Mouse (Mus musculus) neural tube, embryonic 14.5 days (tissue): ENCODE measurements around the gene A3galt2. TPM values are rescaled to one million over a fixed set of nuclear protein-coding genes. Genes with fewer than 3 reads are reported as not detected.

Experiments used
- ATAC-seq: fragments of 200-750 bp; cut with Nextera tagmentation; 2 replicates; pipeline ENCODE4 v1.8.0; 2017; ENCODE audit warnings: low read depth, mild to moderate bottlenecking, moderate TSS enrichment, moderate library complexity
- H3K27ac ChIP-seq: fragments of 300-500 bp; sonication (generic); 2 replicates; pipeline ENCODE4 v1.5.1; 2014; ENCODE audit warnings: low read depth, mild to moderate bottlenecking, control low read depth, low read length, moderate library complexity, mixed read lengths
- H3K27me3 ChIP-seq: fragments of 300-500 bp; sonication (generic); 2 replicates; pipeline ENCODE4 v1.6.1; 2014; ENCODE audit warnings: low read length; ENCODE audit not compliant: control insufficient read depth, insufficient read depth
- H3K36me3 ChIP-seq: fragments of 300-500 bp; sonication (generic); 2 replicates; pipeline ENCODE4 v1.6.1; 2014; ENCODE audit warnings: low read length, mixed read lengths; ENCODE audit not compliant: control insufficient read depth, insufficient read depth
- H3K4me1 ChIP-seq: fragments of 300-500 bp; sonication (generic); 2 replicates; pipeline ENCODE4 v1.6.1; 2014; ENCODE audit warnings: low read length; ENCODE audit not compliant: control insufficient read depth, insufficient read depth
- H3K4me2 ChIP-seq: fragments of 300-500 bp; sonication (generic); 2 replicates; pipeline ENCODE4 v1.6.1; 2014; ENCODE audit warnings: mild to moderate bottlenecking, low read depth, low read length, control low read depth
- H3K4me3 ChIP-seq: fragments of 300-500 bp; sonication (generic); 2 replicates; pipeline ENCODE4 v1.5.1; 2014; ENCODE audit warnings: low read depth, low read length, control low read depth, mixed read lengths
- H3K9ac ChIP-seq: fragments of 300-500 bp; sonication (generic); replicated peaks from 2 replicates; pipeline ENCODE4 v1.6.1; 2014; ENCODE audit warnings: low read depth, mild to moderate bottlenecking, control low read depth, low read length, mixed read lengths
- H3K9me3 ChIP-seq: fragments of 300-500 bp; sonication (generic); 2 replicates; pipeline ENCODE4 v1.6.1; 2016; ENCODE audit warnings: low read length; ENCODE audit not compliant: control insufficient read depth
- WGBS: fragments of 180-500 bp; shearing (Covaris S2); extraction: QIAGEN DNeasy Blood & Tissue Kit; methylation state at CpG from one replicate; pipeline ENCODE4 v1.1.7; 2014; 5-methylcytosine and 5-hydroxymethylcytosine counted together
- polyA plus RNA-seq: library from polyadenylated mRNA; unstranded; fragments of >200 nt; fragmentation: Nextera tagmentation; extraction: Ambion mirVana; gene quantifications from 2 replicates; pipeline ENCODE4 v1.2.1, GENCODE M21; 2014

The A3galt2 gene
- polyA plus RNA-seq, 1 experiment from 2014 or later, result 0.51 TPM

DNA sequence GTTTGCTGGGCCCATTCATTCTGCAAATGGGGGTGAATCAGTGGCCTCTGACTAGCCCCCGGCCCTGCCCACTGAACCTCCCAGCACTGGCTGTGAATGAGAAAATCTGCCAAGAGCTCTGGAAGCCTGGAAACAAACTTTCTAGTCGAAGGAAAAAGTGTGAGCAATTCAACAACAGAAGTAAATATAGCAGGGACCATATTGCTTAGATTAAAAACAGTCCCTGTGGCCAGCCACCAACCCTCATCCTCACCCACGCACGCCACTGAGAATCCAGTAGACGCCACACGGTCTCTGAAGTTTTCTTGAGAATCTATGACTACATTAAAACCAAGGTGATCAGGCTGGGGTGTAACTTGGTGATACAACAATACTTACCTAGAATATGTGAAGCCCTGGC lies 42.2 kb upstream of the A3galt2 start:
- no peaks in the 10 kb centered on the region for H3K27me3 ChIP-seq
- H3K4me1 ChIP-seq, result peaks cover 35% of the 10 kb centered on the region
- H3K9ac ChIP-seq, result no peak overlapping the region
- no peak for ATAC-seq
- H3K4me2 ChIP-seq, result no peak overlapping the region
- H3K9me3 ChIP-seq, result no peaks in the 10 kb centered on the region
- H3K36me3 ChIP-seq, result peaks cover 15% of the 10 kb centered on the region
- 89% methylated on average over 6 of the region's 6 CpGs for WGBS
- no peak overlapping the region for H3K27ac ChIP-seq
- H3K4me3 ChIP-seq, result no peak overlapping the region

DNA sequence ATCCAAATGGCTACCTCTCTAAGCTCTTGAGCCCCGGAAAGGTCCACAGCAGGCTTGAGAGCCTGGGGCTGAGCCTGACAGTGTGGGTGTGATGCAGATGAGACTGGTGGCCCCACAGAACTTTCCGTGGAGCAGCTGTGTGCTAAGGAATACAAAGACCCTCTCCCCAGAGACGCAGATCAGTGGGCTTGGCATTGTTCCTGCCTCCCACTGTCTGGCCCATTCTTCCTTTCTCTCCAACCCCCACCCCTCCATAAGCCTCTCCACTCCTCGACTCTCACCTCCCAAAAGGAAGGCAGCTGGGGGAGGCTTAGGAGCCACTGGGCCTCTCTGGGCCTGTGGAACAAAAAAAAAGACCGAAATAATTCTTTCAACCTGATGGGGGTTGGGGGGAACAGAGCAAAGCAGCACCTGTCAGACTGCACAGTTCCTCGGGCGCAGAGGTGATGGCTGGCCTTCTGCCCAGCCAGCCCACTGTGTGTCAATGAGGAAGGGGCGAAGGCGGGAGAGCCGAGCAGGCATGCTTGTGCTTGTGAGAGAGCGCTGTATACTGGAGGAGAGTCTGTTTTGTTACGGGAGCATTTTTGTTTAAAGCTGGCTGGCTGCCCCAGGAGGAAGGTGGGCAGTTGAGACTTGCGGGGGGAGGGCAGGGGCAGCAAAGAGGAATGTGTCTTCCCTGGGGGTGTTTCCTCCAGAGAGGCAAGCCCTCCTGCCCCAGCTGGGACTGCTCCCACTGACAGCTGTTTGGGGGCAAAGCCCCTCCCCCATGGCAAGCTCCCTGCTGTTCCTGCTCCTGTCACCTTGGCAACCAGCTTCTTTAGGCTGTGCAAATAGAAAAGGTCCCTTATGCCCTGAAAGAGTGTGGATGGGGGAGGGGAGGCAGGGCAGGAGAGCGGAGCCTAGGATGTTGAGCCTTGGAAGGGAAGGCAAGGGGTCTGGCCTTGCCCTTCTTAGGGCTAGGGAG lies 39.6 kb upstream of the A3galt2 start:
- no peaks in the 10 kb centered on the region for H3K9me3 ChIP-seq
- H3K36me3 ChIP-seq, result peaks cover 6% of the 10 kb centered on the region
- ATAC-seq, result peak; percentile 75
- H3K27ac ChIP-seq, result peak overlapping the region; percentile 85
- H3K9ac ChIP-seq, result no peak overlapping the region; the same call in 1 of the 2 replicates
- H3K4me1 ChIP-seq, result peaks cover 49% of the 10 kb centered on the region
- 2% methylated on average over 14 of the region's 14 CpGs for WGBS
- H3K4me2 ChIP-seq, result peak overlapping the region; percentile 17
- H3K4me3 ChIP-seq, result no peak overlapping the region
- no peaks in the 10 kb centered on the region for H3K27me3 ChIP-seq

GRCm38 (mm10) chr4:128716279-128716678 lies 38.9 kb upstream of the A3galt2 start:
- peaks cover 6% of the 10 kb centered on the region for H3K36me3 ChIP-seq
- H3K27me3 ChIP-seq, result no peaks in the 10 kb centered on the region
- H3K4me3 ChIP-seq, result no peak overlapping the region
- H3K9ac ChIP-seq, result no peak overlapping the region; the same call in 1 of the 2 replicates
- WGBS, result 4% methylated on average over 4 of the region's 4 CpGs
- H3K27ac ChIP-seq, result peak overlapping the region; percentile 85
- no peaks in the 10 kb centered on the region for H3K9me3 ChIP-seq
- H3K4me2 ChIP-seq, result peak overlapping the region; percentile 17
- H3K4me1 ChIP-seq, result peaks cover 46% of the 10 kb centered on the region
- no peak for ATAC-seq

DNA sequence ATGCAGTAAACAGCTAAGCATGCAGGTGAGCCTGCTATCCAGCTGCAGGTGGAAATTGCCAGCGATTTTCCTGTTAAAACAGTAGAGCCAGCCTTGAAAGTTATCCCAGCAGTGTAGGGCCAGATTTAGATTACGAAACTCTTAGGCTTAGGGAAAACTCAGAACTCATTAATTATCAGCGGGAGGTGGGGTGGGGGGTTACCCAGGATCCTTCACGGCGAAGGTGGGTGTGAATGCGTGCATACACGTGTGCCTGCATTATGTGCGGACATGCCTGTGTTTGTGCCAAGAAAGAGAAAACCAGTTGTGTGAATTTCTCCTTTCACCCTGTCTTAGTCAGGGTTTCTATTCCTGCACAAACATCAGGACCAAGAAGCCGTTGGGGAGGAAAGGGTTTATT lies 38.4 kb upstream of the A3galt2 start:
- H3K4me3 ChIP-seq, result no peak overlapping the region
- ATAC-seq, result no peak
- peak overlapping the region; percentile 85 for H3K27ac ChIP-seq
- H3K9me3 ChIP-seq, result no peaks in the 10 kb centered on the region
- 28% methylated on average over 9 of the region's 9 CpGs for WGBS
- peaks cover 43% of the 10 kb centered on the region for H3K4me1 ChIP-seq
- no peak overlapping the region for H3K4me2 ChIP-seq
- H3K36me3 ChIP-seq, result peaks cover 6% of the 10 kb centered on the region
- no peaks in the 10 kb centered on the region for H3K27me3 ChIP-seq
- no peak overlapping the region; the same call in 1 of the 2 replicates for H3K9ac ChIP-seq

DNA sequence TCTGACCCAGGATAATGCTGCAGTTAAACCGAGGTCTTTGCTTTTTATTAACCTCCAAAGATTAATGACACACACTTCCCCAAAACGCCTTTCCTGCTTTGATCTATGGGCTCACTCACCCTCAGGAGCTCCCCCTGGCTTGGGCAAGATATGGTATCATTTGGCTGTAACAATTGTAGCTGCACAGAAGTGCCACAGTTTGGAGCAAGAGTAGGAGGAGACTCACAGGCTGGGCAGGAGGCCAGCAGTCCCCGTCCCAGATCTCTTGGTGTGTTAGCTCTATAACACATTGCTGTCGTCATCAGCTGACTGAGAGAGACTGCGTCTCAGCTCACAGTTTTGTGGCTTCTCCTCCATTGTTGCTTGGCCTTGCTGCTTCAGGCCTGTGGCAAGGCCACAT lies 35.1 kb upstream of the A3galt2 start:
- Histone ChIP-seq H3K27ac (peak overlapping the region; percentile 71), H3K9me3 (no peaks in the 10 kb centered on the region), H3K4me1 (peaks cover 36% of the 10 kb centered on the region), H3K4me3 (no peak overlapping the region), H3K27me3 (no peaks in the 10 kb centered on the region), H3K9ac (0 out of 2 replicates have a peak overlapping the region, but pooled peaks have one; percentile 22), H3K4me2 (no peak overlapping the region), H3K36me3 (no peaks in the 10 kb centered on the region)
- 4% methylated on average over 5 of the region's 5 CpGs for whole genome bisulfite sequencing
- ATAC-seq, result peak; percentile 28; the same call in 1 of the 2 replicates

- no peak overlapping the region for H3K9ac ChIP-seq
- H3K27ac ChIP-seq, result peak overlapping the region; percentile 71; the same call in 1 of the 2 replicates
- H3K4me3 ChIP-seq, result no peak overlapping the region
- no peaks in the 10 kb centered on the region for H3K27me3 ChIP-seq
- no peaks in the 10 kb centered on the region for H3K36me3 ChIP-seq
- peaks cover 25% of the 10 kb centered on the region for H3K4me1 ChIP-seq
- no peak for ATAC-seq
- 68% methylated on average over 9 of the region's 9 CpGs for WGBS
- no peak overlapping the region for H3K4me2 ChIP-seq
- H3K9me3 ChIP-seq, result no peaks in the 10 kb centered on the region
Measured at GRCm38 (mm10) chr4:128721061-128721648, 34.0 kb upstream of the A3galt2 start.

GRCm38 (mm10) chr4:128721761-128722160 lies 33.4 kb upstream of the A3galt2 start:
- Histone ChIP-seq H3K4me3 (no peak overlapping the region), H3K9me3 (no peaks in the 10 kb centered on the region), H3K4me1 (peaks cover 24% of the 10 kb centered on the region), H3K27ac (no peak overlapping the region), H3K4me2 (no peak overlapping the region), H3K27me3 (no peaks in the 10 kb centered on the region), H3K9ac (no peak overlapping the region), H3K36me3 (no peaks in the 10 kb centered on the region)
- WGBS, result 86% methylated on average over 4 of the region's 4 CpGs
- no peak for ATAC-seq

DNA sequence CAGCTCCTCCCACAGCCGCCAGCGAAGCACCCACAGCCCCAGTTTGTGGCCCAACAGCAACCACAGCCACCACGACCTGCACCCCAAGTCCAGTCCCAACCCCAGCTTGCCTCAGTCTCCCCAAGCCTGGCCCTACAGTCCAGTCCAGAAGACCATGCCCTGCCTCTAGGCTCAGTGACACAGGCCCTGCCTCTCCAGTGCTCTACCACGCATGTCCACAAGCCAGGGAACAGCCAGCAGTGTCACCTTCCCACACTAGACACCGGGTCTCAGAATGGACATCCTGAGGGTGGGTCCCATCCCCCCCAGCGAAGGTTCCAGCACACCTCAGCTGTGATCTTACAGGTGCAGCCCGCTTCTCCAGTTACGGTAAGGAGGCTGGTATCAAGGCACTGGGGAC lies 32.2 kb upstream of the A3galt2 start:
- no peak for ATAC-seq
- Histone ChIP-seq H3K36me3 (no peaks in the 10 kb centered on the region), H3K27ac (no peak overlapping the region), H3K9ac (no peak overlapping the region), H3K9me3 (no peaks in the 10 kb centered on the region), H3K4me3 (no peak overlapping the region), H3K27me3 (no peaks in the 10 kb centered on the region), H3K4me1 (peaks cover 27% of the 10 kb centered on the region), H3K4me2 (no peak overlapping the region)
- 86% methylated on average over 8 of the region's 8 CpGs for WGBS

- peaks cover 27% of the 10 kb centered on the region for H3K4me1 ChIP-seq
- ATAC-seq, result no peak
- H3K27ac ChIP-seq, result no peak overlapping the region
- no peaks in the 10 kb centered on the region for H3K27me3 ChIP-seq
- no peak overlapping the region for H3K4me2 ChIP-seq
- H3K36me3 ChIP-seq, result no peaks in the 10 kb centered on the region
- no peak overlapping the region for H3K9ac ChIP-seq
- no peaks in the 10 kb centered on the region for H3K9me3 ChIP-seq
- no peak overlapping the region for H3K4me3 ChIP-seq
- 83% methylated on average over 13 of the region's 13 CpGs for WGBS
Measured at GRCm38 (mm10) chr4:128723431-128723830, 31.7 kb upstream of the A3galt2 start.
